Mouse (Mus musculus): ENCODE data around the gene Cd22. TPM values are rescaled to one million over a fixed set of nuclear protein-coding genes. Genes with fewer than 3 reads are reported as not detected.
A peak's percentile ranks its signal among the peaks of the same experiment; 100 is the strongest.

The Cd22 gene
- polyA plus RNA-seq, 1 experiment from 2014 or later = 0.16 TPM

GRCm38 (mm10) chr7:30820131-30820530 lies 60.0 kb downstream of the Cd22 start:
- H3K9me3 ChIP-seq (ENCODE audit: control insufficient read depth, low read length) = no peaks in the 10 kb centered on the region
- WGBS = 40% methylated on average over 6 of the region's 6 CpGs
- H3K4me1 ChIP-seq (replicated peaks; ENCODE audit: control insufficient read depth, insufficient read depth, low read length) = 0 out of 2 replicates have a peak, but pooled peaks cover 2% of the 10 kb centered on the region
- H3K27ac ChIP-seq (ENCODE audit: low read length) = no peak overlapping the region
- H3K4me2 ChIP-seq (ENCODE audit: low read depth, low read length) = no peak overlapping the region
- no peaks in the 10 kb centered on the region for H3K27me3 ChIP-seq (ENCODE audit: control insufficient read depth, insufficient read depth, low read depth, low read length)
- ATAC-seq (ENCODE audit: low read depth) = peak; percentile 34; the same call in 1 of the 2 replicates
- H3K4me3 ChIP-seq (ENCODE audit: low read length) = no peak overlapping the region
- H3K9ac ChIP-seq (ENCODE audit: low read length) = no peak overlapping the region
- no peaks in the 10 kb centered on the region for H3K36me3 ChIP-seq (ENCODE audit: control insufficient read depth, insufficient read depth, low read length)

Other genes with a start within 250 kb of the Cd22 start
- not detected in 2 replicates for gene Etv2, start 244.5 kb downstream of the Cd22 start, polyA plus RNA-seq (2015; fragmentation: Nextera tagmentation; extraction: Ambion mirVana)
- 106 and 110 TPM in 2 replicates for gene Rbm42, start 230.0 kb downstream of the Cd22 start, polyA plus RNA-seq (2015; fragmentation: Nextera tagmentation; extraction: Ambion mirVana)
- gene Haus5, start 215.3 kb downstream of the Cd22 start, polyA plus RNA-seq (2015; fragmentation: Nextera tagmentation; extraction: Ambion mirVana) = 49.6 and 58.2 TPM in 2 replicates
- not detected in 2 replicates for gene Pmis2, start 208.7 kb downstream of the Cd22 start, polyA plus RNA-seq (2015; fragmentation: Nextera tagmentation; extraction: Ambion mirVana)
- gene 2200002J24Rik, start 181.4 kb downstream of the Cd22 start, polyA plus RNA-seq (2015; fragmentation: Nextera tagmentation; extraction: Ambion mirVana) = 0.75 and 1.4 TPM in 2 replicates
- 0.10 and 0.26 TPM in 2 replicates for gene Atp4a, start 168.1 kb downstream of the Cd22 start, polyA plus RNA-seq (2015; fragmentation: Nextera tagmentation; extraction: Ambion mirVana)
- 148 and 160 TPM in 2 replicates for gene Tmem147, start 150.8 kb downstream of the Cd22 start, polyA plus RNA-seq (2015; fragmentation: Nextera tagmentation; extraction: Ambion mirVana)
- gene Gapdhs, start 136.7 kb downstream of the Cd22 start, polyA plus RNA-seq (2015; fragmentation: Nextera tagmentation; extraction: Ambion mirVana) = 0.45 and 0.58 TPM in 2 replicates
- gene Sbsn, start 128.9 kb downstream of the Cd22 start, polyA plus RNA-seq (2015; fragmentation: Nextera tagmentation; extraction: Ambion mirVana) = 1.5 and 2.6 TPM in 2 replicates
- gene Dmkn, start 116.6 kb downstream of the Cd22 start, polyA plus RNA-seq (2015; fragmentation: Nextera tagmentation; extraction: Ambion mirVana) = 12.6 and 21.0 TPM in 2 replicates
- gene Krtdap, start 92.4 kb downstream of the Cd22 start, polyA plus RNA-seq (2015; fragmentation: Nextera tagmentation; extraction: Ambion mirVana) = 3.7 and 18.1 TPM in 2 replicates
- gene Ffar2, start 56.6 kb downstream of the Cd22 start, polyA plus RNA-seq (2015; fragmentation: Nextera tagmentation; extraction: Ambion mirVana) = 0.35 and 0.67 TPM in 2 replicates
- gene Ffar3, start 24.2 kb downstream of the Cd22 start, polyA plus RNA-seq (2015; fragmentation: Nextera tagmentation; extraction: Ambion mirVana) = not detected in 2 replicates
- gene Ffar1, start 18.8 kb downstream of the Cd22 start, polyA plus RNA-seq (2015; fragmentation: Nextera tagmentation; extraction: Ambion mirVana) = not detected in 2 replicates
- 0.23 and 0.28 TPM in 2 replicates for gene Mag, start 34.5 kb upstream of the Cd22 start, polyA plus RNA-seq (2015; fragmentation: Nextera tagmentation; extraction: Ambion mirVana)
- gene Hamp2, start 44.3 kb upstream of the Cd22 start, polyA plus RNA-seq (2015; fragmentation: Nextera tagmentation; extraction: Ambion mirVana) = not detected in 2 replicates
- not detected in 2 replicates for gene Hamp, start 63.7 kb upstream of the Cd22 start, polyA plus RNA-seq (2015; fragmentation: Nextera tagmentation; extraction: Ambion mirVana)
- gene Usf2, start 76.5 kb upstream of the Cd22 start, polyA plus RNA-seq (2015; fragmentation: Nextera tagmentation; extraction: Ambion mirVana) = 20.5 and 22.3 TPM in 2 replicates
- 85.0 and 88.3 TPM in 2 replicates for gene Lsr, start 93.1 kb upstream of the Cd22 start, polyA plus RNA-seq (2015; fragmentation: Nextera tagmentation; extraction: Ambion mirVana)
- 6.5 and 7.5 TPM in 2 replicates for gene Fam187b, start 93.4 kb upstream of the Cd22 start, polyA plus RNA-seq (2015; fragmentation: Nextera tagmentation; extraction: Ambion mirVana)
- gene Fxyd5, start 162.1 kb upstream of the Cd22 start, polyA plus RNA-seq (2015; fragmentation: Nextera tagmentation; extraction: Ambion mirVana) = 62.1 and 66.0 TPM in 2 replicates
- gene Fxyd7, start 171.1 kb upstream of the Cd22 start, polyA plus RNA-seq (2015; fragmentation: Nextera tagmentation; extraction: Ambion mirVana) = 4.9 and 5.6 TPM in 2 replicates
- gene Fxyd1, start 176.9 kb upstream of the Cd22 start, polyA plus RNA-seq (2015; fragmentation: Nextera tagmentation; extraction: Ambion mirVana) = 105 and 119 TPM in 2 replicates
- 0.14 and 0.38 TPM in 2 replicates for gene Lgi4, start 179.0 kb upstream of the Cd22 start, polyA plus RNA-seq (2015; fragmentation: Nextera tagmentation; extraction: Ambion mirVana)
- 76.9 and 84.8 TPM in 2 replicates for gene Fxyd3, start 196.4 kb upstream of the Cd22 start, polyA plus RNA-seq (2015; fragmentation: Nextera tagmentation; extraction: Ambion mirVana)
- 17.4 and 23.2 TPM in 2 replicates for gene Hpn, start 234.9 kb upstream of the Cd22 start, polyA plus RNA-seq (2015; fragmentation: Nextera tagmentation; extraction: Ambion mirVana)
- 0.64 and 0.89 TPM in 2 replicates for gene Scn1b, start 246.7 kb upstream of the Cd22 start, polyA plus RNA-seq (2015; fragmentation: Nextera tagmentation; extraction: Ambion mirVana)

Data from lung, embryonic 16.5 days (tissue).